Mouse (Mus musculus) embryonic facial prominence, embryonic 11.5 days (tissue): Measurements from ENCODE around the gene Smarcd2. TPM values are rescaled to one million over a fixed set of nuclear protein-coding genes. Genes with fewer than 3 reads are reported as not detected.
A peak's percentile ranks its signal among the peaks of the same experiment; 100 is the strongest.

Source experiments
- ATAC-seq: fragments of 200-750 bp; cut with Nextera tagmentation; replicated peaks from 2 replicates; pipeline ENCODE4 v1.8.0; 2017; ENCODE audit warnings: low read depth; ENCODE audit not compliant: insufficient number of reproducible peaks, low FRiP score, low TSS enrichment
- DNase-seq: peaks from one replicate; pipeline ENCODE4 v3.0.0-alpha.2; 2015; ENCODE audit warnings: low spot score
- H3K27ac ChIP-seq: fragments of 300-500 bp; sonication (generic); replicated peaks from 2 replicates; pipeline ENCODE4 v1.5.1; 2014; ENCODE audit warnings: mild to moderate bottlenecking, low read depth, low read length, control low read depth
- H3K27me3 ChIP-seq: fragments of 300-500 bp; sonication (generic); 2 replicates; pipeline ENCODE4 v1.6.1; 2014; ENCODE audit warnings: mild to moderate bottlenecking, low read length, moderate library complexity, mixed read lengths; ENCODE audit not compliant: control insufficient read depth, insufficient read depth
- H3K36me3 ChIP-seq: fragments of 300-500 bp; sonication (generic); replicated peaks from 2 replicates; pipeline ENCODE4 v1.6.1; 2014; ENCODE audit warnings: low read depth, mild to moderate bottlenecking, low read length, moderate library complexity, mixed read lengths; ENCODE audit not compliant: control insufficient read depth, insufficient read depth
- H3K4me1 ChIP-seq: fragments of 300-500 bp; sonication (generic); 2 replicates; pipeline ENCODE4 v1.6.1; 2014; ENCODE audit warnings: low read length, mixed read lengths; ENCODE audit not compliant: control insufficient read depth, insufficient read depth
- H3K4me2 ChIP-seq: fragments of 300-500 bp; sonication (generic); 2 replicates; pipeline ENCODE4 v1.6.1; 2014; ENCODE audit warnings: low read depth, mild to moderate bottlenecking, control low read depth, low read length, moderate library complexity
- H3K4me3 ChIP-seq: fragments of 300-500 bp; sonication (generic); 2 replicates; pipeline ENCODE4 v1.5.1; 2014; ENCODE audit warnings: low read depth, low read length, control low read depth
- H3K9ac ChIP-seq: fragments of 300-500 bp; sonication (generic); replicated peaks from 2 replicates; pipeline ENCODE4 v1.6.1; 2014; ENCODE audit warnings: mild to moderate bottlenecking, control low read depth, low read length
- H3K9me3 ChIP-seq: fragments of 300-500 bp; sonication (generic); replicated peaks from 2 replicates; pipeline ENCODE4 v1.6.1; 2016; ENCODE audit warnings: mild to moderate bottlenecking, low read length, inconsistent platforms, mixed read lengths; ENCODE audit not compliant: control insufficient read depth
- WGBS: fragments of 180-500 bp; shearing (Covaris S2); extraction: QIAGEN DNeasy Blood & Tissue Kit; methylation state at CpG from one replicate; pipeline ENCODE4 v1.1.7; 2014; 5-methylcytosine and 5-hydroxymethylcytosine counted together
- polyA plus RNA-seq: library from polyadenylated mRNA; unstranded; fragments of >200 nt; fragmentation: Nextera tagmentation; extraction: Ambion mirVana; gene quantifications from 2 replicates; pipeline ENCODE4 v1.2.1, GENCODE M21; 2014

Smarcd2 gene
- polyA plus RNA-seq: 57.0 and 60.6 TPM in 2 replicates

GRCm38 (mm10) chr11:106272644-106273310 lies at the start of gene Smarcd2:
Gene Smarcd2 (minus strand): TSS chr11:106272972.
- Histone ChIP-seq H3K27me3 (no peaks in the 10 kb centered on the region), H3K9ac (peak within 1 kb of the TSS; percentile 98), H3K4me1 (peaks cover 6% of the 10 kb centered on the region; the same call in 1 of the 2 replicates), H3K4me3 (peak within 1 kb of the TSS; percentile 97), H3K36me3 (no peaks in the 10 kb centered on the region), H3K27ac (peak within 1 kb of the TSS; percentile 93), H3K9me3 (no peaks in the 10 kb centered on the region), H3K4me2 (peak within 1 kb of the TSS; percentile 77)
- peak; percentile 99 for DNase-seq
- peak; percentile 90 for ATAC-seq
- under 1% methylated on average over 71 of the region's 72 CpGs for WGBS

GRCm38 (mm10) chr11:106318406-106319366 lies 45.9 kb upstream of the Smarcd2 start:
- H3K4me3 ChIP-seq: no peak overlapping the region
- H3K9ac ChIP-seq: no peak overlapping the region
- ATAC-seq (no peak), DNase-seq (no peak)
- H3K36me3 ChIP-seq: no peaks in the 10 kb centered on the region
- 70% methylated on average over 21 of the region's 21 CpGs for WGBS
- peaks cover 6% of the 10 kb centered on the region; the same call in 1 of the 2 replicates for H3K4me1 ChIP-seq
- H3K4me2 ChIP-seq: no peak overlapping the region
- H3K27me3 ChIP-seq: no peaks in the 10 kb centered on the region
- H3K9me3 ChIP-seq: no peaks in the 10 kb centered on the region
- H3K27ac ChIP-seq: no peak overlapping the region

- Histone ChIP-seq H3K27ac (no peak overlapping the region), H3K4me3 (no peak overlapping the region), H3K4me1 (peaks cover 6% of the 10 kb centered on the region; the same call in 1 of the 2 replicates), H3K9ac (no peak overlapping the region), H3K27me3 (no peaks in the 10 kb centered on the region), H3K9me3 (no peaks in the 10 kb centered on the region), H3K36me3 (no peaks in the 10 kb centered on the region), H3K4me2 (no peak overlapping the region)
- WGBS: 87% methylated on average over 7 of the region's 7 CpGs
- DNase-seq: no peak
- no peak for ATAC-seq
These were observed 45.0 kb upstream of the Smarcd2 start for GRCm38 (mm10) chr11:106317801-106318200.

GRCm38 (mm10) chr11:106316416-106316815 lies 43.6 kb upstream of the Smarcd2 start:
- Histone ChIP-seq H3K9ac (no peak overlapping the region), H3K27ac (no peak overlapping the region), H3K9me3 (no peaks in the 10 kb centered on the region), H3K4me1 (peaks cover 6% of the 10 kb centered on the region; the same call in 1 of the 2 replicates), H3K4me2 (no peak overlapping the region), H3K36me3 (no peaks in the 10 kb centered on the region), H3K4me3 (no peak overlapping the region), H3K27me3 (no peaks in the 10 kb centered on the region)
- DNase-seq (peak; percentile 72), ATAC-seq (no peak)
- WGBS: 16% methylated on average over 1 of the region's 1 CpGs

GRCm38 (mm10) chr11:106314333-106314812 lies 41.6 kb upstream of the Smarcd2 start, which contains the start of gene Cd79b:
Gene Cd79b (minus strand): TSS chr11:106314762.
- WGBS: 39% methylated on average over 9 of the region's 9 CpGs

GRCm38 (mm10) chr11:106313533-106313932 lies 40.8 kb upstream of the Smarcd2 start:
- DNase-seq: no peak
- WGBS: 54% methylated on average over 5 of the region's 5 CpGs
- no peak for ATAC-seq
- no peak overlapping the region for H3K27ac ChIP-seq
- H3K4me3 ChIP-seq: no peak overlapping the region
- no peak overlapping the region for H3K4me2 ChIP-seq
- no peaks in the 10 kb centered on the region for H3K27me3 ChIP-seq
- no peaks in the 10 kb centered on the region for H3K9me3 ChIP-seq
- H3K4me1 ChIP-seq: peaks cover 6% of the 10 kb centered on the region; the same call in 1 of the 2 replicates
- H3K9ac ChIP-seq: no peak overlapping the region
- H3K36me3 ChIP-seq: no peaks in the 10 kb centered on the region

More at GRCm38 (mm10) chr11:106314333-106314812, 41.6 kb upstream of the Smarcd2 start, which contains the start of gene Cd79b:
- Histone ChIP-seq H3K4me2 (no peak within 1 kb of the TSS), H3K4me1 (peaks cover 6% of the 10 kb centered on the region; the same call in 1 of the 2 replicates), H3K4me3 (no peak within 1 kb of the TSS), H3K27me3 (no peaks in the 10 kb centered on the region), H3K9me3 (no peaks in the 10 kb centered on the region), H3K36me3 (no peaks in the 10 kb centered on the region), H3K27ac (no peak within 1 kb of the TSS), H3K9ac (no peak within 1 kb of the TSS)
- ATAC-seq: no peak
- no peak for DNase-seq

- no peak for ATAC-seq
These were observed 37.4 kb upstream of the Smarcd2 start for GRCm38 (mm10) chr11:106310123-106310522.

More at GRCm38 (mm10) chr11:106310123-106310522, 37.4 kb upstream of the Smarcd2 start:
- Histone ChIP-seq H3K9me3 (no peaks in the 10 kb centered on the region), H3K27ac (no peak overlapping the region), H3K4me3 (no peak overlapping the region), H3K4me2 (no peak overlapping the region), H3K27me3 (no peaks in the 10 kb centered on the region), H3K4me1 (peaks cover 6% of the 10 kb centered on the region; the same call in 1 of the 2 replicates), H3K9ac (no peak overlapping the region), H3K36me3 (no peaks in the 10 kb centered on the region)
- WGBS: 69% methylated on average over 5 of the region's 5 CpGs
- DNase-seq: no peak
